Mouse (Mus musculus) ovary, postnatal 10 days (tissue): ENCODE results near the gene Nppa.

ENCODE experiments used
- DNase-seq: peaks from one replicate; pipeline ENCODE4 v3.0.0; 2022; ENCODE audit warnings: low spot score

The Nppa gene

GRCm38 (mm10) chr4:148051046-148051776 is 50.7 kb downstream of the Nppa start:
- DNase-seq: no peak
